Mouse (Mus musculus): ENCODE data around the gene Pds5b. TPM values are rescaled to one million over a fixed set of nuclear protein-coding genes. Genes with fewer than 3 reads are reported as not detected.
"Not testable (repeated sequence)": the region's sequence is repeated elsewhere in the genome, so short reads cannot be mapped to it uniquely, and the experiment has no call there.

The Pds5b gene
- 28.4 and 29.6 TPM in 2 replicates for polyA plus RNA-seq (2015; fragmentation: Nextera tagmentation; extraction: Ambion mirVana)

DNA sequence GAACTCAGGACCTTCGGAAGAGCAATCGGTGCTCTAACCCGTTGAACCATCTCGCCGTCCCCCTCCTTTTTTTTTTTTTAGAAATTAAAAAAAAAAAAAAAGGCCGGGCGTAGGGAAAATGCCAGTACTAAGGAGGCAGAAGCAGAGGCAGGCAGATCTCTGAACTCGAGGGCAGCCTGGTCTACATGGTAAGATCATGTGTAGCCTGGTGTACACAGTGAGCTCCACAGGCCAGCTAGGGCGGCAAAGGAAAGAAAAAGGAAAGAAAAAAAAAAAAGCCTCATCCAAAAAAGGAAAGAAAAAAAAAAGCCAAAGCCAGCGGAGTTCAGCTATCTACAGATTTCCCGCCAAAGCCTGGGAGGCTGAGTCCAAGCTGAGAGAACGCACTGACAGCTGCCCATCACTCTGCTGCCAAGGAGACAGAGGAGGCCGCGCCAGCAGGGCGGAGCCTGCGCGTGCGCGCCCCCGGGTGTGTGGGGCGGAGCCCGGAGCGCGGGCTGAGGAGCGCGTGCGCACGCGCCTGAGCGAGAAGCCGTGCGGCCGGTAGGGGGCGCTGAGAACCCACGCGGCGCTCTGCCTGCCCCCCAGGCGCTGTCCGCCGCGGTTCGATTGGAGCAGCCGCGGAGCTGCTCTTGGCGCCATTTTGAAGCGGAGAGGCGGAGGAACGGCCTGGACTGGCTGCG is at the start of gene Pds5b:
Gene Pds5b, plus strand, starts transcription at position 587 of the 683 bp plus-strand sequence.
- Histone ChIP-seq H3K4me3 (replicated peaks) (peak within 1 kb of the TSS; percentile 94), H3K27me3 (replicated peaks) (no peaks in the 10 kb centered on the region), H3K4me1 (peaks cover 6% of the 10 kb centered on the region; the same call in 1 of the 2 replicates), H3K9me3 (no peaks in the 10 kb centered on the region), H3K4me2 (peak within 1 kb of the TSS; percentile 58), H3K36me3 (no peaks in the 10 kb centered on the region), H3K9ac (peak within 1 kb of the TSS; percentile 98), H3K27ac (peak within 1 kb of the TSS; percentile 94)
- peak; percentile 97 for ATAC-seq (ENCODE audit: insufficient read depth, low FRiP score, low read depth)
- WGBS, result 12% methylated on average over 49 of the region's 49 CpGs

DNA sequence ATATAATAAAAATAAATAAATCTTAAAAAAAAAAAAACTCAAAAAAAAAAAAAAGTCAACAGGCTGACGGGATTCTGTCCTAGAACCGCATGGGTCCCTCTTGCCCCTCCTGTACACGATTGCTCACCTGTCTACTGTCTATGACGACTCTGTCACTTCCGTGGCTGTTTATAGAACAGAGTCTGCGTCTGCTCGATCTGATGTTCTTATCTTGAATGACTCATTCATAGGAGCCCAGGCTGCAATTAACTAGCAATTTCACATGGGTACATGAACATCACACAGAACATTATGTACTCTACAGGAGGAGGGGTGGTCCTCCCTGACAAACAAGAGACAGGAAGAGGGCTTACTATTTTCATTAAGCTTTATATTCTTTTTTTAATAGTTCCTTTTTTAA is 48.0 kb upstream of the Pds5b start:
- H3K9me3 ChIP-seq, result no peaks in the 10 kb centered on the region
- H3K27ac ChIP-seq, result no peak overlapping the region
- H3K36me3 ChIP-seq, result no peaks in the 10 kb centered on the region
- H3K27me3 ChIP-seq (replicated peaks), result no peaks in the 10 kb centered on the region
- H3K4me2 ChIP-seq, result no peak overlapping the region
- ATAC-seq (ENCODE audit: insufficient read depth, low FRiP score, low read depth), result peak; percentile 72; the same call in 1 of the 2 replicates
- H3K4me1 ChIP-seq, result no peaks in the 10 kb centered on the region
- no peak overlapping the region for H3K4me3 ChIP-seq (replicated peaks)
- H3K9ac ChIP-seq, result no peak overlapping the region
- WGBS, result 70% methylated on average over 7 of the region's 7 CpGs

DNA sequence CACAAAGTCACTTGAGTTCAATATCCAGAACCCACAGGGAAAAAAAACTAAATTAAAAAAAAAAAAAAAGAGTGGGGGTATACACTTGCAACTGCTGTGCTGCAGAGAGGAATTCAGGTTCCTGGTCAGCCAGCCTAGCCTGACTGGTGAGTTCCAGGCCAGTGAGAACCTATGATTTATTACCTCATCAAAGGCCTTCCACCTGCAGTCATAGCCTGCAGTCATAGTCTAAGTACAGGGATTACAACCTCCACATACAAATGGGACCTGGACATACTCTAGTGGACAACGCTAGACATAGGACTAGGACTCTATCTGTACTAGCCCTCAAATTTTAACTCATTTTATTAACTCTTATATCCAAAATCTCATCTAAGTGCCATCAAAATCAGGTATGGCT is 44.3 kb upstream of the Pds5b start:
- Histone ChIP-seq H3K4me2 (no peak overlapping the region), H3K4me3 (replicated peaks) (no peak overlapping the region), H3K9ac (no peak overlapping the region), H3K4me1 (no peaks in the 10 kb centered on the region), H3K36me3 (no peaks in the 10 kb centered on the region; the same call in 1 of the 2 replicates), H3K9me3 (no peaks in the 10 kb centered on the region), H3K27me3 (replicated peaks) (no peaks in the 10 kb centered on the region), H3K27ac (no peak overlapping the region)
- WGBS, result 98% methylated on average over 1 of the region's 1 CpGs
- no peak for ATAC-seq (ENCODE audit: insufficient read depth, low FRiP score, low read depth)

DNA sequence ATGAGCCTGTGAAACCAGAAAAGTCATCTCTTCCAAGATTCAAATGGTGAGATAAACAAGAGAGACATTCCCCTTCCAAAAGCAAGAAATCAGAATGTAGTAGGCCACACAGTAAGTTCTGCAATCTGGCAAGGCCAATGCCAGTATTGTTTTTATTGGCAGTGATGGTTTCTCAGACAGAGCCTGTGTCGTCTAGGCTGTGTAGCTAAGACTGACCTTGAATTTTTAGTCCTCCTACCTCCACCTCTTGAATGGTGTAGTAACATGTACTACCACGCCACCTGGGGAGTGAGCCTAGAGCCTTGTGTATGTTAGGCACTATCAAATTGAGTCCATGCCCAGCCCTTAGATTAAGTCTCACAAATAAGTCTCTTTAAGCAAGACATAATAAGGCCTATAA is 43.8 kb upstream of the Pds5b start:
- ATAC-seq (ENCODE audit: insufficient read depth, low FRiP score, low read depth), result no peak
- Histone ChIP-seq H3K9me3 (no peaks in the 10 kb centered on the region), H3K27ac (no peak overlapping the region), H3K4me2 (no peak overlapping the region), H3K4me3 (replicated peaks) (no peak overlapping the region), H3K27me3 (replicated peaks) (no peaks in the 10 kb centered on the region), H3K36me3 (no peaks in the 10 kb centered on the region; the same call in 1 of the 2 replicates), H3K9ac (no peak overlapping the region), H3K4me1 (no peaks in the 10 kb centered on the region)
- WGBS, result 83% methylated on average over 2 of the region's 2 CpGs

DNA sequence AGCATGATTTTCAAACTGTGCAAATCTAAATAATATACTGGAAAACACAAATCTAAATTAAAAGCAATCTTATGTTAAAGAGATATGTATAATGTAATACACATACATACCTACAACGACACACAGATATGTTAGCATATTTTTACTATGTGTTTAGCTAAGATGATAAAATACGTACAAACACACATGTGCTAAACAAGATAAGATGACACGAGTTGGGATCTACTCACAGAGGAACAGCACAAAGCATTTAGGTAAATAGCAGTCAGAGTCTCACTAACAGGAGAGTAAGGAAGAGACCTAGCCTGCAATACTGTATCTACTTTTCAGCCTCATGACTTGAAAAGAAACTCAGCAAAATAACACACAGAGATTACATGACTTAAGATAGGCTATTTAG is 32.1 kb upstream of the Pds5b start:
- 78% methylated on average over 3 of the region's 3 CpGs for WGBS
- H3K36me3 ChIP-seq, result peaks cover 8% of the 10 kb centered on the region

DNA sequence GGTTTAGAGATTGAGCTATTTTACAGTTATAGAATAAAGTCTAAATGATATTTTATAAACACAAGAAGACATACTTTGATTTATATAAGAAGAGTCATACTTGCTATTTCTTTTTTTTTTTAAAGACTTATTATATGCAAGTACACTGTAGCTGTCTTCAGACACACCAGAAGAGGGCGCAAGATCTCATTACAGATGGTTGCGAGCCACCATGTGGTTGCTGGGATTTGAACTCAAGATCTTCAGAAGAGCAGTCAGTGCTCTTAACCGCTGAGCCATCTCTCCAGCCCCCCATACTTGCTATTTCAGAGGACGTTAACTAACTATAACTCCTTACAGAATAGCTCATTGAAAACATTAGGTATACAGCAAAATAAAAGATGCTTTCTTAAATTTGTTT is 30.1 kb upstream of the Pds5b start:
- H3K27ac ChIP-seq; H3K4me1 ChIP-seq; H3K9me3 ChIP-seq; H3K4me2 ChIP-seq; ATAC-seq (ENCODE audit: insufficient read depth, low FRiP score, low read depth); H3K9ac ChIP-seq; H3K4me3 ChIP-seq (replicated peaks); H3K27me3 ChIP-seq (replicated peaks); H3K36me3 ChIP-seq: not testable (repeated sequence)
- 95% methylated on average over 4 of the region's 4 CpGs for WGBS

More for the DNA sequence above, 32.1 kb upstream of the Pds5b start:
- no peak overlapping the region for H3K4me3 ChIP-seq (replicated peaks)
- no peaks in the 10 kb centered on the region for H3K4me1 ChIP-seq
- H3K9ac ChIP-seq, result no peak overlapping the region
- peak; percentile 83; the same call in 1 of the 2 replicates for ATAC-seq (ENCODE audit: insufficient read depth, low FRiP score, low read depth)
- no peaks in the 10 kb centered on the region for H3K27me3 ChIP-seq (replicated peaks)
- H3K9me3 ChIP-seq, result no peaks in the 10 kb centered on the region
- no peak overlapping the region for H3K4me2 ChIP-seq
- H3K27ac ChIP-seq, result no peak overlapping the region

DNA sequence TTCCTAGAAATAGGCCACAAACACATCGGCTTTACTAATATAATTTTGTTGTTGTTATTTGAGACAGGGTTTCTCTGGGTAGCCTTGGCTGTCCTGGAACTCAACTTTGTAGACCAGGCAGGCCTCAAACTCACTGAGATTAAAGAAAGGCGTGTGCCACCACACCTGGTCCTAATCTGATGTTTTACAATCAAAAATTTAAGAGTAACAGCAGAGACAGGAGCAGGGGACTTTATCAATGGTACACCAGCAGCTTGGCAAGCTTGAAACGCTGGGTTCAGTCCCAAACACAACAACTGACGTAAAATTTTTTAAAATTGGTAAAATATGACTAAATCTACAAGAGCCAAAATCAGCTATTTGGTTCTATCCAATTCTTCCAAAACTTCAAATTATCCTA is 28.6 kb upstream of the Pds5b start:
- H3K4me1 ChIP-seq, result no peaks in the 10 kb centered on the region
- ATAC-seq (ENCODE audit: insufficient read depth, low FRiP score, low read depth), result no peak
- peaks cover 16% of the 10 kb centered on the region; the same call in 1 of the 2 replicates for H3K36me3 ChIP-seq
- H3K27ac ChIP-seq, result no peak overlapping the region
- H3K4me3 ChIP-seq (replicated peaks), result no peak overlapping the region
- no peaks in the 10 kb centered on the region for H3K27me3 ChIP-seq (replicated peaks)
- no peaks in the 10 kb centered on the region for H3K9me3 ChIP-seq
- no peak overlapping the region for H3K4me2 ChIP-seq
- no peak overlapping the region for H3K9ac ChIP-seq
- WGBS, result 89% methylated on average over 4 of the region's 4 CpGs

DNA sequence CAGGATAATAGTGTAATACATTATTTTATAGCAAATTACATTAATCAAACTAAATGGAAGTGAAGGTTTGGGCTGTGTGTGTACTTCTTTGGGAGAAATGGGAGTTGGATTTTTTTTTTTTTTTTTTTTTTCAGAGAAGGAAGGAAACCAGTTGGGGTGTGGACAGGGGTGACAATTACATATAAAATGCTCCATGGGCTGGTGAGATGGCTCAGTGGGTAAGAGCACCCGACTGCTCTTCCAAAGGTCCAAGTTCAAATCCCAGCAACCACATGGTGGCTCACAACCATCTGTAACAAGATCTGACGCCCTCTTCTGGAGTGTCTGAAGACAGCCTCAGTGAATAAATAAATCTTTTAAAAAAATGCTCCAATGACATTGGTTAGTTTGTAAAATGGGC is 21.0 kb upstream of the Pds5b start:
- WGBS, result 89% methylated on average over 2 of the region's 2 CpGs
- Histone ChIP-seq H3K4me2 (no peak overlapping the region), H3K4me3 (replicated peaks) (no peak overlapping the region), H3K36me3 (0 out of 2 replicates have a peak, but pooled peaks cover 11% of the 10 kb centered on the region), H3K27ac (no peak overlapping the region), H3K9ac (no peak overlapping the region), H3K9me3 (no peaks in the 10 kb centered on the region), H3K4me1 (0 out of 2 replicates have a peak, but pooled peaks cover under 1% of the 10 kb centered on the region), H3K27me3 (replicated peaks) (no peaks in the 10 kb centered on the region)
- no peak for ATAC-seq (ENCODE audit: insufficient read depth, low FRiP score, low read depth)

DNA sequence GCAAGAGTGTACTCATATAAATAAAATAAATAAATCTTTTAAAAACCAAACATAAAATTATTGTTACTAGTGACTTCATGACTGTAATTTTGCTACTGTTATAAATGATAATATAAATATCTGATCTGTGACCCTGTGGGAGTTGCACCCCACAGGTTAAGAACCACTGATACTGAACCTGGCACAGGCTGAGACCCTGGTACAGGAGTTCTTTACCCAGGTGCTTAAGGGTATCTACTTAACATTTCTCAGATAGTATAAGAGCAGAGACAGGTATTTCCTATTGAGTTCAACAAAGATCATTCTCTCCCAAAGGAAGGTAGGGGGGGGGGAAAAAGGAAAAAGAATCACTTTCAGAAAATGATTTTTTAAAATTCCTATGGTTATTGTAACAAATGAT is 19.0 kb upstream of the Pds5b start:
- Histone ChIP-seq H3K27me3 (replicated peaks) (no peaks in the 10 kb centered on the region), H3K4me1 (0 out of 2 replicates have a peak, but pooled peaks cover 5% of the 10 kb centered on the region), H3K4me3 (replicated peaks) (no peak overlapping the region), H3K9me3 (no peaks in the 10 kb centered on the region), H3K27ac (no peak overlapping the region), H3K4me2 (no peak overlapping the region), H3K36me3 (0 out of 2 replicates have a peak, but pooled peaks cover 2% of the 10 kb centered on the region), H3K9ac (no peak overlapping the region)
- no peak for ATAC-seq (ENCODE audit: insufficient read depth, low FRiP score, low read depth)

DNA sequence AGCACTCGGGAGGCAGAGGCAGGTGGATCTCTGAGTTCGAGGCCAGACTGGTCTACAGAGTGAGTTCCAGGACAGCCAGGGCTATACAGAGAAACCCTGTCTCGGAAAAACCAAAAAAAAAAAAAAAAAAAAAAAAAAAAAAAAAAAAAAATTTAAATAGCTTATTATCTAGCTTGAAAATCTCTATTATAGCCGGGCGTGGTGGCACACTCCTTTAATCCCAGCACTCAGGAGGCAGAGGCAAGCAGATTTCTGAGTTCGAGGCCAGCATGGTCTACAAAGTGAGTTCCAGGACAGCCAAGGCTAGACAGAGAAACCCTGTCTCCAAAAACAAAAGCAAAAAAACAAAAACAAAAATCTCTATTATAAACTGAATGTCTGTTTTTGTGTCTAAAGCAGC is 14.1 kb upstream of the Pds5b start:
- not testable (repeated sequence) for H3K27ac ChIP-seq; ATAC-seq (ENCODE audit: insufficient read depth, low FRiP score, low read depth); H3K9ac ChIP-seq; H3K9me3 ChIP-seq; H3K27me3 ChIP-seq (replicated peaks); H3K4me1 ChIP-seq; H3K36me3 ChIP-seq; H3K4me2 ChIP-seq; H3K4me3 ChIP-seq (replicated peaks)
- 84% methylated on average over 6 of the region's 6 CpGs for WGBS

DNA sequence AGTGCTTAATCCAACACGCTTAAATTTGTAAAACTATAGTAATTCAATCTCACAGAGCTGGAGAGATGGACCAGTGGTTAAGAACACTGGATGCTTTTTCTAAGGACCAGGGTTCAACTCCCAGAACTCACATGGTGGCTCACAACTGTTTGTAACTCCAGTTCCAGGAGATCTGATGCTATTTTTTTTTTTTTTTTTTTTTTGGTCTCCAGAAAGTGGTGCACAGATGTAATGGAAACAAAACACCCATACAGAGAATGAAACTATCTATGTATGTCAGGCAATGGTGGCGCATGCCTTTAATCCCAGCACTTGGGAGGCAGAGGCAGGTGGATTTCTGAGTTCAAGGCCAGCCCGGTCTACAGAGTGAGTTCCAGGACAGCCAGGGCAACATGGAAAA is 13.2 kb upstream of the Pds5b start:
- 93% methylated on average over 3 of the region's 3 CpGs for WGBS
- not testable (repeated sequence) for H3K27ac ChIP-seq; H3K9me3 ChIP-seq; H3K4me2 ChIP-seq; H3K4me3 ChIP-seq (replicated peaks); H3K36me3 ChIP-seq; H3K9ac ChIP-seq; H3K27me3 ChIP-seq (replicated peaks); ATAC-seq (ENCODE audit: insufficient read depth, low FRiP score, low read depth); H3K4me1 ChIP-seq

DNA sequence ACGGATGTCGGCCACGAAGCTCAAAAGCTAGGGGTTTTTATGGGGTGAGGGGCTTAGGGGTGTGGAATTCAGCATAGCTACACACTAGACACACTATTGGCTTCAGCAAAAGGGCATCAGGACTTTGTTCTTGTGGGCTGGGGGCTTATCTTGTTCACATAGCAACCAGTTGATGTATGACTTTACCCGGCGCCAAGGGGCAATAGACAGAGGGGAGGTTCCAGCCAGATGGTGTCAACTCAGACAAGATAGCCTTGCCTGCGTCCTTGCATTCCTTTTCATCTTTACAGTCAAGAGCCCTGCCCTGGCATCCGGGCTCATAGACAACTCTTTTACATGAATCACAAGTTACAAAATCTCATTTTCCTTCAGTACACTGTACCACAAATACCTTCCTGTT is 9.6 kb upstream of the Pds5b start:
- H3K36me3 ChIP-seq; H3K9me3 ChIP-seq; H3K9ac ChIP-seq; ATAC-seq (ENCODE audit: insufficient read depth, low FRiP score, low read depth); H3K4me3 ChIP-seq (replicated peaks); H3K27me3 ChIP-seq (replicated peaks); H3K4me1 ChIP-seq; H3K27ac ChIP-seq: not testable (repeated sequence)
- H3K4me2 ChIP-seq, result peak overlapping the region; percentile 27; the same call in 1 of the 2 replicates
- 51% methylated on average over 7 of the region's 7 CpGs for WGBS

All from stomach, embryonic 15.5 days (tissue).